Mouse (Mus musculus) ovary, adult 18-20 months (tissue): ENCODE measurements at regions not wholly inside any gene's neighbourhood (a gene's known extent, or its start where the extent isn't known, plus 50 kb on each side); places are given as distances from the start of the nearest gene placed in this dataset.

ENCODE experiments used
- DNase-seq: peaks from one replicate; pipeline ENCODE4 v3.0.0; 2022; ENCODE audit warnings: low spot score, mixed read lengths

GRCm38 (mm10) chr2:117710173-117710813 lies 367.5 kb upstream of the Rasgrp1 start:
- no peak for DNase-seq

- DNase-seq, result no peak
These were observed 381.3 kb upstream of the Rasgrp1 start for GRCm38 (mm10) chr2:117724066-117724465.

GRCm38 (mm10) chr2:117731253-117731652 lies 380.4 kb upstream of the Thbs1 start:
- DNase-seq, result no peak

GRCm38 (mm10) chr2:117742413-117742812 lies 369.3 kb upstream of the Thbs1 start:
- no peak for DNase-seq

GRCm38 (mm10) chr2:117743901-117744300 lies 367.8 kb upstream of the Thbs1 start:
- no peak for DNase-seq

- no peak for DNase-seq
These were observed 365.9 kb upstream of the Thbs1 start for GRCm38 (mm10) chr2:117745767-117746166.

GRCm38 (mm10) chr2:117747136-117747535 lies 364.5 kb upstream of the Thbs1 start:
- no peak for DNase-seq

GRCm38 (mm10) chr2:117748892-117749291 lies 362.8 kb upstream of the Thbs1 start:
- peak; percentile 74 for DNase-seq

- DNase-seq, result no peak
These were observed 352.1 kb upstream of the Thbs1 start for GRCm38 (mm10) chr2:117759491-117760013.

GRCm38 (mm10) chr2:117763631-117764030 lies 348.0 kb upstream of the Thbs1 start:
- no peak for DNase-seq

- no peak for DNase-seq
These were observed 346.1 kb upstream of the Thbs1 start for GRCm38 (mm10) chr2:117765572-117765971.

GRCm38 (mm10) chr2:117766450-117766849 lies 345.2 kb upstream of the Thbs1 start:
- no peak for DNase-seq

- no peak for DNase-seq
These were observed 342.1 kb upstream of the Thbs1 start for GRCm38 (mm10) chr2:117769402-117770114.

GRCm38 (mm10) chr2:117770115-117770485 lies 341.6 kb upstream of the Thbs1 start:
- DNase-seq, result no peak

- peak; percentile 9 for DNase-seq
These were observed 331.4 kb upstream of the Thbs1 start for GRCm38 (mm10) chr2:117780287-117780686.

- no peak for DNase-seq
These were observed 330.9 kb upstream of the Thbs1 start for GRCm38 (mm10) chr2:117780816-117781215.

- DNase-seq, result no peak
These were observed 324.4 kb upstream of the Thbs1 start for GRCm38 (mm10) chr2:117787321-117787720.

- no peak for DNase-seq
These were observed 317.4 kb upstream of the Thbs1 start for GRCm38 (mm10) chr2:117794285-117794684.

GRCm38 (mm10) chr2:117801946-117802600 lies 309.6 kb upstream of the Thbs1 start:
- no peak for DNase-seq

GRCm38 (mm10) chr2:117802686-117803085 lies 309.0 kb upstream of the Thbs1 start:
- no peak for DNase-seq

GRCm38 (mm10) chr2:117804686-117805085 lies 307.0 kb upstream of the Thbs1 start:
- DNase-seq, result no peak

GRCm38 (mm10) chr2:117807121-117807520 lies 304.6 kb upstream of the Thbs1 start:
- no peak for DNase-seq

- no peak for DNase-seq
These were observed 300.2 kb upstream of the Thbs1 start for GRCm38 (mm10) chr2:117811506-117811905.
